Mouse (Mus musculus): ENCODE data around the gene Cyp46a1. TPM values are rescaled to one million over a fixed set of nuclear protein-coding genes. Genes with fewer than 3 reads are reported as not detected.
A peak's percentile ranks its signal among the peaks of the same experiment; 100 is the strongest.

Gene Cyp46a1
- total and polyA plus RNA-seq, 2 experiments from 2014 or later = 30.4 to 49.6 TPM

DNA sequence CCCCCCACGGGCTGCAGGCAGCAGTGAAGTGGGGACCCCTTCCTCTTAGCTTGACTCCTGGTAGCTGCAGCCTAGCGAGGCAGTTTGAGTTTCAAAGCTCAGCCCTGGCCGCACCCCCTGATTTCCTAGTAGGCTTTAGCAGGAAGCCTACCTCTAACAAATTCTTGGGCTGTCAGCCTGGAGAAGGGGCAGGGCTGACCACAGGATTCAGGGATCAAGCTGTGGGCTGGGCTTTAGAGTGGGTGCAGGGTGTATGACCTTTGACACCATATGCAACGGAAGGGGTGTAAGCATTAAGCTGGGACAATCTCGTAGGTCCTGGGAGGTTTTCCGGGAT is 37.2 kb downstream of the Cyp46a1 start:
- no peak for TF ChIP-seq CTCF (IDR thresholded peaks at IDR 0.05; ENCODE audit: low read depth)
- no peak for ATAC-seq

DNA sequence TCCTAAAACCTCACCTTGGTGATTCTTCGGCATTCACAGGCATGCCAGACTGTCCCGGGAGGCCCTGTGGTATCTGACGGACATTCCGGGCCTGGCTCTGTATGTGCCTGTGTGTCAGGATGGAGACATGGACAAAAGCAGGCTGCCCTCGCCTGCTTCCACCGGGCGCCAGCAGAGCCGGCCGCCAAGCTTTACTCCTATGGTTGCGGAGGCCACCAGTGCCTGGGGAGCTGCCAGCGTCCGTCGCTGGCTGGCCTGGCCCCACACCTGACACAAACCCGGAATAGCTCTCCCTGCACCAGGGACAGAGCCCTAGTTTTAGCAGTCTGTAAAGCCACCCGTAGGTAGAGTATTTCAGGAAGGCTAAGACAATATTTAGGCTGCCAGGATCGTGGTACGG is 38.1 kb downstream of the Cyp46a1 start:
- no peaks in the 10 kb centered on the region for H3K27me3 ChIP-seq (ENCODE audit: insufficient read depth, low read length)
- H3K27ac ChIP-seq (ENCODE audit: low read depth, low read length) = no peak overlapping the region
- H3K4me3 ChIP-seq (ENCODE audit: low read depth, low read length) = no peak overlapping the region
- no peaks in the 10 kb centered on the region for H3K36me3 ChIP-seq (ENCODE audit: insufficient read depth)
- no peaks in the 10 kb centered on the region for H3K9me3 ChIP-seq (ENCODE audit: low read length)
- H3K4me1 ChIP-seq (ENCODE audit: insufficient read depth) = no peaks in the 10 kb centered on the region
- DNase-seq (no peak), ATAC-seq (no peak)
- no peak overlapping the region for H3K9ac ChIP-seq
- no peak overlapping the region for H3K4me2 ChIP-seq (ENCODE audit: low read depth)
- WGBS = 59% methylated on average over 17 of the region's 17 CpGs
- no peak for TF ChIP-seq CTCF (IDR thresholded peaks at IDR 0.05; ENCODE audit: low read depth)

More for the DNA sequence above, 37.2 kb downstream of the Cyp46a1 start:
- no peaks in the 10 kb centered on the region for H3K36me3 ChIP-seq (ENCODE audit: insufficient read depth)
- no peak for DNase-seq
- no peaks in the 10 kb centered on the region for H3K4me1 ChIP-seq (ENCODE audit: insufficient read depth)
- no peak overlapping the region for H3K4me2 ChIP-seq (ENCODE audit: low read depth)
- no peaks in the 10 kb centered on the region for H3K27me3 ChIP-seq (ENCODE audit: insufficient read depth, low read length)
- H3K9ac ChIP-seq = no peak overlapping the region
- H3K27ac ChIP-seq (ENCODE audit: low read depth, low read length) = no peak overlapping the region
- WGBS = 82% methylated on average over 6 of the region's 6 CpGs
- H3K4me3 ChIP-seq (ENCODE audit: low read depth, low read length) = no peak overlapping the region
- no peaks in the 10 kb centered on the region for H3K9me3 ChIP-seq (ENCODE audit: low read length)

DNA sequence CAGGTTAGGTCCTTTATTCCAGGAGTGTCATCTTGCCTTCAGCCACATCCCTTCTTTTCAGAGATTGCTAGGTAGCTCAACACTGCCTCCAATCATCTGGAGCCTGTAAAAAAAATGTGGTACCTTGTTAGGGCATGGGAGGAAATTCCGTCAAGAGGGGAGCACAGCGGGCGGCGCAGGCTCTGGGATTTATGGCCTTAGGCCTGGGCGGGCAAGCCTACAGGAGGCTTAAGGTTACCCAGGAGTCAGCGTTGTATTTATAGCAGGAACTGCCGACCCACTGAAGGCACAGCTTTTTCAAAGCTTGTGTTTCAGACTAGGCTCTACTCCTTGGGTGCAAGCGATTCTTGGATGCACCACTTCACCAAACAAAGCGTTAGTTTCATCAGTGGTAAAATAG is 39.4 kb downstream of the Cyp46a1 start:
- peaks cover 4% of the 10 kb centered on the region for H3K4me1 ChIP-seq (ENCODE audit: insufficient read depth)
- no peak overlapping the region for H3K4me2 ChIP-seq (ENCODE audit: low read depth)
- no peaks in the 10 kb centered on the region for H3K36me3 ChIP-seq (ENCODE audit: insufficient read depth)
- no peaks in the 10 kb centered on the region for H3K27me3 ChIP-seq (ENCODE audit: insufficient read depth, low read length)
- DNase-seq = no peak
- no peak for ATAC-seq
- 87% methylated on average over 9 of the region's 9 CpGs for WGBS
- TF ChIP-seq CTCF (IDR thresholded peaks at IDR 0.05; ENCODE audit: low read depth) = no peak
- H3K9me3 ChIP-seq (ENCODE audit: low read length) = no peaks in the 10 kb centered on the region
- H3K27ac ChIP-seq (ENCODE audit: low read depth, low read length) = no peak overlapping the region
- no peak overlapping the region for H3K9ac ChIP-seq
- H3K4me3 ChIP-seq (ENCODE audit: low read depth, low read length) = no peak overlapping the region

DNA sequence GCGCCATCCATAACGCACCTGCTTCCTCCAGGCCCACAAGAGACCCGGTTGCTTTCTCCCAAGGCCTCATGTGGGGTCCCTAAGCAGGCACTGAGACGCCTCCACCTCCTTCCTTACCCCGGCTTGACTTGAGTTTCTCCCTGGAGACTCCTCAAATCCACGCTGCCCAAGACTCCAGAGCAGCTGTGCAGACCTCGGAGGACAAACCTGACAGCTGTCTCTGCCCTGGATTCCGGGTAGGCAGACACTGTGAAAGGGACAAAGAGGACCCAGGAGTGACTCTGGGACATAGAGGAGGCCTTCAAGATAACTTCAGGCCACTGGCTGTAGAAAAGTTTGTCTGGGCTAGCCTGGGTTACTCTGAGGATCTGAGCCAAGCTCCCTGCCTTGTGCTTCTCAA is 40.5 kb downstream of the Cyp46a1 start:
- DNase-seq = no peak
- Histone ChIP-seq H3K27me3 (ENCODE audit: insufficient read depth, low read length) (no peaks in the 10 kb centered on the region), H3K4me1 (ENCODE audit: insufficient read depth) (peaks cover 4% of the 10 kb centered on the region), H3K36me3 (ENCODE audit: insufficient read depth) (no peaks in the 10 kb centered on the region), H3K4me2 (ENCODE audit: low read depth) (no peak overlapping the region), H3K9me3 (ENCODE audit: low read length) (no peaks in the 10 kb centered on the region), H3K27ac (ENCODE audit: low read depth, low read length) (no peak overlapping the region), H3K4me3 (ENCODE audit: low read depth, low read length) (no peak overlapping the region), H3K9ac (no peak overlapping the region)
- no peak for ATAC-seq
- TF ChIP-seq CTCF (IDR thresholded peaks at IDR 0.05; ENCODE audit: low read depth) = no peak
- 87% methylated on average over 8 of the region's 8 CpGs for WGBS

DNA sequence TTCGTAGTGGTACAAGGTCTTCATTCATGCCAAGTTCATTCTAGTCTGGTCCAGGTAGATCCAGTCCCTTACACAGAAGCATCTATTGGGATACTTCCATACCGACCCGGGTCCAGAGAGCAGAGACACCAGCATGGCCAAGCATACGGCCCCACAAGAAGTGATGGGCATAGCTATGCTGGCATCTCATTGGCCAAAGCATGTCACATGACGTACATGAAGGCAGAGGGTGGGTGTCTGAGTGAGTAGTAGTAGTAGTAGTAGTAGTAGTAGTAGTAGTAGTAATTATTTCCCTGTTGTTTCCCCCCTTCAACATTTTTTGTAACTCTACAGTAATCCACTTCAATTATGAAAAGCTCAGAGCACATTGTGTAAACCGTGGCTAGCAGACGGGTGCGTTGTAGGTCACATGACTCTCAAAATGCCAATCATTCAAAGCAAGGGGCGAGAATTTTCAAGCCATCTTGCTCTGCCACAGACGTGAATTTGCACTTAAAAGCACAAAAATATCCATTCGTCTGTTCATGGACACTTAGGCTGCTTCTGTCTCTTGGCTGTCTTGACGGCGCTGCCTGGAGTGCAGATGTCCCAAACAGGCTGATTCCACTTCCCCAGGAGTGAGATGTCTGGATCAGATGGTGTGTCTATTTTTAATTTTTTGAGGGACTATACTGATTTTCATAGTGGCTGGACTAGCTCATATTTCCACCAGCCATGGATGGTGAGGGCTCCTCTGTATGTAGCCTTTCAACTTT is 44.4 kb downstream of the Cyp46a1 start:
- peak overlapping the region; percentile 76 for H3K27ac ChIP-seq (ENCODE audit: low read depth, low read length)
- WGBS = 64% methylated on average over 13 of the region's 13 CpGs

DNA sequence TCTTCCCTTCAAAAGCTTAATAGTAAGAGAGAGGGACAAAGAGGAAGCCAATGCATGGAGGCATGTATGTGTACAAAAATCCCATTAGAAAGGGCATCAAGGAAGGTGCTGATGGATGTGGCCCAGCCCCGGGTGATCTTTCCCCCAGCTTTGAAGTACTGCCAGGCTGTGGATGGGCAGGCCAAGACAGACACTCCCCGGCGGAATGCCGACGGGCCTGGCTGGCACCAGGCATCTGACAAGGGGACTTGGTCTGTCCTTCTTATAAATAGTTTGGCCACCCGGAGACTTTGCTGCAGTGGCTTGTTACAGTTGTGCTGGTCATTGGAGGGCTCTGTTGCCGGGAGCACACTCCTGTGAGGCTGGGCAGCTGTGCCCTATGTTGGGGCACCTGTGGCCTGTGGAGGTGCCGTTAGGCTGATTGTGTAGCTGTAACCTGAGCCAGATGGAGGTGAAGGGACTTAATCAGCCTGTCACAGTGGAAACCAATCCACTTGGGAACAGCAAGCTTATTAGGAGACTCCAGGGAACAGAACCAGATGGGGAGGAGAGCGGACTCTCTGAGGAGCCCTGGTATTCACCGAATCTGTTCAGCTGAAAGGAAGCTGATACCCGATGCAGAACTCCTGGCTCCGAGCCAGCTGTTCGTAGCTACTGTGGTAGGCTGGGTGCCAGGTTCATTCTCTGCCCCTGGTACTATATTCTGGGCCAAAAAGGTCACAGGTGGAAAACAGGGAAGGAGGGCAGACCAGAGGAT is 52.5 kb downstream of the Cyp46a1 start:
- no peak overlapping the region for H3K27ac ChIP-seq (ENCODE audit: low read depth, low read length)
- 22% methylated on average over 13 of the region's 13 CpGs for WGBS
- no peak for TF ChIP-seq CTCF (IDR thresholded peaks at IDR 0.05; ENCODE audit: low read depth)

More for the DNA sequence above, 44.4 kb downstream of the Cyp46a1 start:
- no peaks in the 10 kb centered on the region for H3K36me3 ChIP-seq (ENCODE audit: insufficient read depth)
- no peak overlapping the region for H3K4me3 ChIP-seq (ENCODE audit: low read depth, low read length)
- H3K27me3 ChIP-seq (ENCODE audit: insufficient read depth, low read length) = no peaks in the 10 kb centered on the region
- H3K9me3 ChIP-seq (ENCODE audit: low read length) = no peaks in the 10 kb centered on the region
- DNase-seq (peak; percentile 83), ATAC-seq (peak; percentile 91)
- H3K9ac ChIP-seq = no peak overlapping the region
- peaks cover 4% of the 10 kb centered on the region for H3K4me1 ChIP-seq (ENCODE audit: insufficient read depth)
- no peak overlapping the region for H3K4me2 ChIP-seq (ENCODE audit: low read depth)
- no peak for TF ChIP-seq CTCF (IDR thresholded peaks at IDR 0.05; ENCODE audit: low read depth)

DNA sequence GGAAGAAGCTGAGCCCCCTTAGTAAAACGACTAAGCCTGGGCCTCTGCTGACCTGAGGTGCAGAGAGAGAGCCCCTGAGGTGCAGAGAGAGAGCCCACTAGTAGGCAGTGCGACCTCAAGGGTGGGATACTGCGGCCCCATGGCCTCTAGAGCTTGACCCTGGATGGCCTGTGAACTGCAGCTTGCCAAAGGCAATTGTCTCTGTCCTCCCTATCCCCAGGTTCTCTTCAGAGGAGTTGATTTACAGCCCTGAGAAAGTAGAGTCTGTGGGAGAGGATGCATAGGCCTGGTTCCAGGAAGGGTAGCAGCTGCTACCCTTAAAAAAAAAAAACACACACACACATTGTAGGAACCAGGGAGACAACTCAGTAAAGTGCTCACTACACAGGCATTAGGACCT is 55.5 kb downstream of the Cyp46a1 start:
- no peak overlapping the region for H3K4me2 ChIP-seq (ENCODE audit: low read depth)
- no peaks in the 10 kb centered on the region for H3K36me3 ChIP-seq (ENCODE audit: insufficient read depth)
- DNase-seq (no peak), ATAC-seq (no peak)
- no peaks in the 10 kb centered on the region for H3K27me3 ChIP-seq (ENCODE audit: insufficient read depth, low read length)
- no peak for TF ChIP-seq CTCF (IDR thresholded peaks at IDR 0.05; ENCODE audit: low read depth)
- H3K4me3 ChIP-seq (ENCODE audit: low read depth, low read length) = no peak overlapping the region
- no peak overlapping the region for H3K27ac ChIP-seq (ENCODE audit: low read depth, low read length)
- H3K9ac ChIP-seq = no peak overlapping the region
- no peaks in the 10 kb centered on the region for H3K4me1 ChIP-seq (ENCODE audit: insufficient read depth)
- WGBS = 60% methylated on average over 3 of the region's 3 CpGs
- no peaks in the 10 kb centered on the region for H3K9me3 ChIP-seq (ENCODE audit: low read length)

More for the DNA sequence above, 52.5 kb downstream of the Cyp46a1 start:
- H3K9ac ChIP-seq = no peak overlapping the region
- H3K27me3 ChIP-seq (ENCODE audit: insufficient read depth, low read length) = no peaks in the 10 kb centered on the region
- DNase-seq (peak; percentile 67), ATAC-seq (peak; percentile 50; the same call in 1 of the 2 replicates)
- H3K9me3 ChIP-seq (ENCODE audit: low read length) = no peaks in the 10 kb centered on the region
- no peaks in the 10 kb centered on the region for H3K4me1 ChIP-seq (ENCODE audit: insufficient read depth)
- H3K4me2 ChIP-seq (ENCODE audit: low read depth) = no peak overlapping the region
- H3K4me3 ChIP-seq (ENCODE audit: low read depth, low read length) = no peak overlapping the region
- H3K36me3 ChIP-seq (ENCODE audit: insufficient read depth) = no peaks in the 10 kb centered on the region
